Mouse (Mus musculus) MEL (cell line): Measurements from ENCODE around the gene Nucb2. TPM values are rescaled to one million over a fixed set of nuclear protein-coding genes. Genes with fewer than 3 reads are reported as not detected.
A peak's percentile ranks its signal among the peaks of the same experiment; 100 is the strongest.

Experiments used
- DNase-seq: peaks from one replicate; pipeline ENCODE4 v3.0.0; 2011; ENCODE audit warnings: low read depth, low spot score
- H3K27ac ChIP-seq: 2 replicates; pipeline ENCODE4 v1.5.1; 2012; ENCODE audit warnings: low read depth, mild to moderate bottlenecking, control low read depth, low read length, moderate library complexity; ENCODE audit not compliant: control insufficient read depth
- H3K27me3 ChIP-seq, 2 experiments: fragments of 150-350 bp in 1 of 2; sonication (generic) in 1 of 2; 2 replicates each; pipeline ENCODE4 v1.6.1; 2012; ENCODE audit warnings: low read length in 2 of 2, mild to moderate bottlenecking in 2 of 2, improper control_type of control experiment in 1 of 2, moderate library complexity in 1 of 2; ENCODE audit not compliant: insufficient read depth in 2 of 2, control insufficient read depth in 1 of 2
- H3K36me3 ChIP-seq, 2 experiments: 2 replicates each; pipeline ENCODE4 v1.6.1; 2012 to 2014; ENCODE audit warnings: low read length in 2 of 2, improper control_type of control experiment in 1 of 2, inconsistent platforms in 1 of 2, mild to moderate bottlenecking in 1 of 2; ENCODE audit not compliant: insufficient read depth in 2 of 2, control insufficient read depth in 1 of 2
- H3K4me1 ChIP-seq, 2 experiments: fragments of 150-350 bp in 1 of 2; sonication (generic) in 1 of 2; 2 replicates each; pipeline ENCODE4 v1.6.1; 2012; ENCODE audit warnings: low read length in 2 of 2, improper control_type of control experiment in 1 of 2, mild to moderate bottlenecking in 1 of 2; ENCODE audit not compliant: insufficient read depth in 2 of 2, control insufficient read depth in 1 of 2
- H3K4me3 ChIP-seq, 2 experiments: fragments of 150-350 bp in 1 of 2; sonication (generic) in 1 of 2; 2 replicates each; pipeline ENCODE4 v1.5.1; 2012; ENCODE audit warnings: low read depth in 2 of 2, low read length in 2 of 2, mild to moderate bottlenecking in 2 of 2, moderate library complexity in 2 of 2, control low read depth in 1 of 2, improper control_type of control experiment in 1 of 2; ENCODE audit not compliant: control insufficient read depth in 1 of 2, insufficient read depth in 1 of 2
- H3K79me2 ChIP-seq: 2 replicates; pipeline ENCODE4 v1.6.1; 2012; ENCODE audit warnings: mild to moderate bottlenecking, low read length, moderate library complexity; ENCODE audit not compliant: control insufficient read depth, poor library complexity, insufficient read depth
- H3K9ac ChIP-seq: 2 replicates; pipeline ENCODE4 v1.6.1; 2012; ENCODE audit warnings: low read depth, mild to moderate bottlenecking, control low read depth, low read length, moderate library complexity; ENCODE audit not compliant: control insufficient read depth, poor library complexity, severe bottlenecking
- H3K9me3 ChIP-seq: fragments of 150-350 bp; sonication (generic); replicated peaks from 2 replicates; pipeline ENCODE4 v1.6.1; 2012; ENCODE audit warnings: mild to moderate bottlenecking, low read length, improper control_type of control experiment, moderate library complexity; ENCODE audit not compliant: insufficient read depth
- BHLHE40 ChIP-seq: IDR thresholded peaks from 2 replicates; pipeline ENCODE4 v1.6.1; 2012; ENCODE audit warnings: low read depth, mild to moderate bottlenecking, inconsistent platforms, low read length, improper control_type of control experiment, borderline replicate concordance
- CHD1 ChIP-seq: IDR thresholded peaks from 2 replicates; pipeline ENCODE4 v1.6.1; 2012; ENCODE audit warnings: low read depth, mild to moderate bottlenecking, inconsistent platforms, low read length, improper control_type of control experiment
- CTCF ChIP-seq, 3 experiments: IDR thresholded peaks in 2 of 3; conservative IDR thresholded peaks in 1 of 3; 2 replicates each; pipeline ENCODE4 v1.5.1; 2011 to 2012; ENCODE audit warnings: low read length in 3 of 3, low read depth in 2 of 3, mild to moderate bottlenecking in 2 of 3, improper control_type of control experiment in 1 of 3, inconsistent platforms in 1 of 3, mixed read lengths in 1 of 3, moderate library complexity in 1 of 3; ENCODE audit not compliant: control insufficient read depth in 1 of 3, insufficient read depth in 1 of 3, poor library complexity in 1 of 3, severe bottlenecking in 1 of 3
- E2F4 ChIP-seq: IDR thresholded peaks from 2 replicates; pipeline ENCODE4 v1.6.1; 2011; ENCODE audit warnings: low read depth, low read length, improper control_type of control experiment, borderline replicate concordance
- GATA1 ChIP-seq: IDR thresholded peaks from 2 replicates; pipeline ENCODE4 v1.6.1; 2011; ENCODE audit warnings: low read depth, low read length, improper control_type of control experiment
- HCFC1 ChIP-seq: IDR thresholded peaks from 2 replicates; pipeline ENCODE4 v1.6.1; 2012; ENCODE audit warnings: low read depth, mild to moderate bottlenecking, inconsistent platforms, low read length, improper control_type of control experiment, moderate library complexity
- MAX ChIP-seq: IDR thresholded peaks from 2 replicates; pipeline ENCODE4 v1.6.1; 2011; ENCODE audit warnings: low read length, improper control_type of control experiment
- MAZ ChIP-seq: IDR thresholded peaks from 2 replicates; pipeline ENCODE4 v1.6.1; 2012; ENCODE audit warnings: low read depth, mild to moderate bottlenecking, inconsistent platforms, low read length, improper control_type of control experiment
- MEF2A ChIP-seq: IDR thresholded peaks from 2 replicates; pipeline ENCODE4 v1.6.1; 2014; ENCODE audit warnings: low read depth, mild to moderate bottlenecking, inconsistent platforms, low read length, improper control_type of control experiment; ENCODE audit not compliant: poor library complexity, insufficient replicate concordance, severe bottlenecking; ENCODE audit errors: extremely low read depth
- MXI1 ChIP-seq: IDR thresholded peaks from 2 replicates; pipeline ENCODE4 v1.6.1; 2011; ENCODE audit warnings: mild to moderate bottlenecking, low read depth, low read length, improper control_type of control experiment
- MYC ChIP-seq: IDR thresholded peaks from 2 replicates; pipeline ENCODE4 v1.6.1; 2011; ENCODE audit warnings: low read depth, mild to moderate bottlenecking, low read length, improper control_type of control experiment, moderate library complexity
- POLR2AphosphoS2 ChIP-seq: IDR thresholded peaks from 2 replicates; pipeline ENCODE4 v1.6.1; 2011; ENCODE audit warnings: low read length, improper control_type of control experiment
- RAD21 ChIP-seq: IDR thresholded peaks from 2 replicates; pipeline ENCODE4 v1.6.1; 2011; ENCODE audit warnings: mild to moderate bottlenecking, low read depth, low read length, improper control_type of control experiment
- RCOR1 ChIP-seq: IDR thresholded peaks from 2 replicates; pipeline ENCODE4 v1.6.1; 2012; ENCODE audit warnings: low read depth, mild to moderate bottlenecking, inconsistent platforms, low read length, improper control_type of control experiment
- SIN3A ChIP-seq: IDR thresholded peaks from 2 replicates; pipeline ENCODE4 v1.6.1; 2012; ENCODE audit warnings: low read length, improper control_type of control experiment, inconsistent platforms
- SMC3 ChIP-seq: IDR thresholded peaks from 2 replicates; pipeline ENCODE4 v1.6.1; 2011; ENCODE audit warnings: low read depth, low read length, improper control_type of control experiment
- TAL1 ChIP-seq: IDR thresholded peaks from 2 replicates; pipeline ENCODE4 v1.6.1; 2012; ENCODE audit warnings: mild to moderate bottlenecking, inconsistent platforms, low read length, moderate library complexity, mixed read lengths
- TCF12 ChIP-seq: IDR thresholded peaks from 2 replicates; pipeline ENCODE4 v1.6.1; 2014; ENCODE audit warnings: low read depth, mild to moderate bottlenecking, inconsistent platforms, low read length, improper control_type of control experiment, moderate library complexity
- UBTF ChIP-seq: IDR thresholded peaks from 2 replicates; pipeline ENCODE4 v1.6.1; 2012; ENCODE audit warnings: low read depth, mild to moderate bottlenecking, inconsistent platforms, low read length, improper control_type of control experiment, moderate library complexity, borderline replicate concordance; ENCODE audit not compliant: insufficient read depth
- USF1 ChIP-seq: IDR thresholded peaks from 2 replicates; pipeline ENCODE4 v1.6.1; 2014; ENCODE audit warnings: low read depth, mild to moderate bottlenecking, inconsistent platforms, low read length, improper control_type of control experiment, moderate library complexity
- USF2 ChIP-seq, 2 experiments: IDR thresholded peaks; 2 replicates each; pipeline ENCODE4 v1.6.1; 2011 to 2012; ENCODE audit warnings: improper control_type of control experiment in 2 of 2, low read length in 2 of 2, borderline replicate concordance in 1 of 2, inconsistent platforms in 1 of 2, low read depth in 1 of 2, mild to moderate bottlenecking in 1 of 2; ENCODE audit not compliant: insufficient read depth in 1 of 2
- ZC3H11A ChIP-seq: IDR thresholded peaks from 2 replicates; pipeline ENCODE4 v1.6.1; 2012; ENCODE audit warnings: low read depth, mild to moderate bottlenecking, inconsistent platforms, low read length, improper control_type of control experiment
- ZNF384 ChIP-seq: IDR thresholded peaks from 2 replicates; pipeline ENCODE4 v1.6.1; 2012; ENCODE audit warnings: low read depth, mild to moderate bottlenecking, inconsistent platforms, low read length, improper control_type of control experiment
- polyA plus RNA-seq, 2 experiments: library from polyadenylated mRNA; stranded (reverse) in 1 of 2; unstranded in 1 of 2; fragments of >175 nt in 1 of 2; fragments of >200 nt in 1 of 2; gene quantifications; 2 replicates each; pipeline versions ENCODE4 v1.2.1 to v1.2.4; 2012; ENCODE audit warnings: low replicate concordance in 2 of 2, low read depth in 1 of 2; ENCODE audit not compliant: insufficient read length in 2 of 2, insufficient read depth in 1 of 2, missing spikeins in 1 of 2
- total RNA-seq: library from RNA; depleted of rRNA; stranded (reverse); fragments of 300-350 nt; gene quantifications from 2 replicates; pipeline ENCODE4 v1.2.3, GENCODE M21; 2012

The Nucb2 gene
- total and polyA plus RNA-seq, 3 experiments: 5.5 to 6.4 TPM; not detected in 1

- H3K27me3 ChIP-seq: peaks cover 0 to 3% of the 10 kb centered on the region in 2 experiments; a peak in 2 of 4 replicates
- H3K27ac ChIP-seq: no peak overlapping the region
- H3K4me3 ChIP-seq: no peak overlapping the region
- TF ChIP-seq GATA1 (no peak), HCFC1 (no peak), UBTF (no peak), TAL1 (no peak)
- TF ChIP-seq, all 39 proteins: peak for 0
- no peak overlapping the region for H3K9ac ChIP-seq
- H3K9me3 ChIP-seq: no peaks in the 10 kb centered on the region
- H3K36me3 ChIP-seq: no peaks in the 10 kb centered on the region
- H3K79me2 ChIP-seq: no peaks in the 10 kb centered on the region
- peaks cover 0 to 2% of the 10 kb centered on the region in 2 experiments; a peak in 1 of 4 replicates for H3K4me1 ChIP-seq
- no peak for DNase-seq
Observed at GRCm38 (mm10) chr7:116456964-116457363, 47.2 kb upstream of the Nucb2 start.

- no peak overlapping the region for H3K9ac ChIP-seq
- peaks cover 0 to 2% of the 10 kb centered on the region in 2 experiments; a peak in 1 of 4 replicates for H3K4me1 ChIP-seq
- H3K79me2 ChIP-seq: no peaks in the 10 kb centered on the region
- no peak for DNase-seq
- TF ChIP-seq MEF2A: no peak
- no peak for TF ChIP-seq CHD1
- TF ChIP-seq ZC3H11A: no peak
- TF ChIP-seq CTCF (IDR thresholded peaks at IDR 0.05 in 2 of 3, conservative IDR thresholded peaks at IDR 0.05 in 1 of 3; ENCODE audit: control insufficient read depth in 1 of 3, insufficient read depth in 1 of 3, low read depth in 2 of 3, low read length in 3 of 3, poor library complexity in 1 of 3, severe bottlenecking in 1 of 3): no peak
- no peak for TF ChIP-seq SMC3
- TF ChIP-seq MXI1: no peak
- TF ChIP-seq MAZ: no peak
- no peaks in the 10 kb centered on the region for H3K9me3 ChIP-seq
- H3K36me3 ChIP-seq: no peaks in the 10 kb centered on the region
- H3K27me3 ChIP-seq: peaks cover 0 to 3% of the 10 kb centered on the region in 2 experiments; a peak in 2 of 4 replicates
- no peak overlapping the region for H3K4me3 ChIP-seq
- no peak overlapping the region for H3K27ac ChIP-seq
Observed at GRCm38 (mm10) chr7:116457391-116457790, 46.8 kb upstream of the Nucb2 start.

GRCm38 (mm10) chr7:116458985-116459441 is 45.2 kb upstream of the Nucb2 start:
- Histone ChIP-seq H3K9ac (no peak overlapping the region), H3K36me3 (no peaks in the 10 kb centered on the region), H3K4me3 (no peak overlapping the region), H3K27ac (no peak overlapping the region), H3K27me3 (peaks cover 0 to 2% of the 10 kb centered on the region in 2 experiments; a peak in 2 of 4 replicates), H3K4me1 (peaks cover 0 to 2% of the 10 kb centered on the region in 2 experiments; a peak in 1 of 4 replicates), H3K9me3 (no peaks in the 10 kb centered on the region), H3K79me2 (no peaks in the 10 kb centered on the region)
- DNase-seq: peak; percentile 83
- TF ChIP-seq HCFC1: 0 out of 2 replicates have a peak, but pooled peaks have one; percentile 25
- TF ChIP-seq MYC: peak; percentile 19; the same call in 1 of the 2 replicates
- peak; percentile 37 for TF ChIP-seq SIN3A
- peak; percentile 90 for TF ChIP-seq SMC3
- TF ChIP-seq TCF12: no peak
- 0 out of 2 replicates have a peak, but pooled peaks have one; percentile 33 for TF ChIP-seq MAZ
- TF ChIP-seq MXI1: peak; percentile 42; the same call in 1 of the 2 replicates
- peak; percentile 82 for TF ChIP-seq RAD21
- TF ChIP-seq E2F4: no peak
- peak in 1 of 2 experiments; percentile 68; a peak in 1 of 4 replicates for TF ChIP-seq USF2 (IDR thresholded peaks at IDR 0.05; ENCODE audit: borderline replicate concordance in 1 of 2, insufficient read depth in 1 of 2, low read depth in 1 of 2, low read length in 2 of 2)
- TF ChIP-seq MAX: peak; percentile 68
- no peak for TF ChIP-seq POLR2AphosphoS2
- TF ChIP-seq ZC3H11A: peak; percentile 83
- TF ChIP-seq USF1: peak; percentile 94
- TF ChIP-seq ZNF384: peak; percentile 76
- no peak for TF ChIP-seq RCOR1
- TF ChIP-seq TAL1: no peak
- TF ChIP-seq CTCF (IDR thresholded peaks at IDR 0.05 in 2 of 3, conservative IDR thresholded peaks at IDR 0.05 in 1 of 3; ENCODE audit: control insufficient read depth in 1 of 3, insufficient read depth in 1 of 3, low read depth in 2 of 3, low read length in 3 of 3, poor library complexity in 1 of 3, severe bottlenecking in 1 of 3): peak; percentile 21 to 90 (median 42); a peak in 5 of 6 replicates
- TF ChIP-seq BHLHE40: peak; percentile 58; the same call in 1 of the 2 replicates
